Mouse (Mus musculus): ENCODE measurements around the gene Gabra5.

DNA sequence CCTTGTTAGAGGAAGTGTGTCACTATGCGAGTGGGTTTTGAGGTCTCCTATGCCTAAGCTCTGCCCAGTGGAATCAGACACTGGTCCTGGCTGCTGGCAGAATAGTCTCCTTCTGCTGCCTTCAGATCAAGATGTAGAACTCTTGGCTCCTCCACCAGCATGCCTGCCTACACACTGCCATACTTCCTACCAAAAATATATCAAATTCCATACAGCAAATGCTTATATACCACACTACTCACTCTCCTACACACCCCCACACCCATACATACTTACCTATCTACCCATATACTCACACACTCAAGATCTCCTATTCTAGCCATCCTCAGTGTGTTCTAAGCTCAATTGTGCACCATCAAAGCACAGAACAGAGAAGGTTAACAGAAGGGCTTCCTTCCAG lies 38.5 kb downstream of the Gabra5 start:
- TF ChIP-seq CTCF (IDR thresholded peaks at IDR 0.05; ENCODE audit: extremely low read depth, insufficient read depth, insufficient read length, insufficient replicate concordance) (no peak), POLR2A (IDR thresholded peaks at IDR 0.05; ENCODE audit: low read depth, low read length) (no peak)
